Mouse (Mus musculus) brown adipose tissue, adult 24 weeks (tissue): Measurements from ENCODE around the gene D630036H23Rik. TPM values are rescaled to one million over a fixed set of nuclear protein-coding genes. Genes with fewer than 3 reads are reported as not detected.

Experiments
- H3K27ac ChIP-seq: fragments of 200-500 bp; replicated peaks from 2 replicates; pipeline ENCODE4 v1.5.1; 2012; ENCODE audit warnings: low read depth, mild to moderate bottlenecking, low read length
- H3K4me1 ChIP-seq: fragments of 200-500 bp; 2 replicates; pipeline ENCODE4 v1.6.1; 2012; ENCODE audit warnings: low read length, mixed read lengths; ENCODE audit not compliant: control insufficient read depth, insufficient read depth, insufficient read length
- H3K4me3 ChIP-seq: fragments of 200-500 bp; 2 replicates; pipeline ENCODE4 v1.5.1; 2012; ENCODE audit warnings: low read depth, mild to moderate bottlenecking, low read length, moderate library complexity; ENCODE audit not compliant: insufficient read depth
- polyA plus RNA-seq: library from polyadenylated mRNA; stranded (reverse); fragments of >200 nt; gene quantifications from 2 replicates; pipeline ENCODE4 v1.2.4, GENCODE M21; 2012; ENCODE audit not compliant: missing spikeins, insufficient read depth, insufficient read length

D630036H23Rik gene
- polyA plus RNA-seq, 1 experiment: not detected

- H3K4me3 ChIP-seq: no peak overlapping the region
- H3K4me1 ChIP-seq: no peaks in the 10 kb centered on the region
- no peak overlapping the region for H3K27ac ChIP-seq
Measured at GRCm38 (mm10) chr12:36344131-36344530, 37.9 kb downstream of the D630036H23Rik start.

GRCm38 (mm10) chr12:36333837-36334281, 48.1 kb downstream of the D630036H23Rik start:
- H3K4me1 ChIP-seq: no peaks in the 10 kb centered on the region
- H3K4me3 ChIP-seq: no peak overlapping the region
- H3K27ac ChIP-seq: no peak overlapping the region

DNA sequence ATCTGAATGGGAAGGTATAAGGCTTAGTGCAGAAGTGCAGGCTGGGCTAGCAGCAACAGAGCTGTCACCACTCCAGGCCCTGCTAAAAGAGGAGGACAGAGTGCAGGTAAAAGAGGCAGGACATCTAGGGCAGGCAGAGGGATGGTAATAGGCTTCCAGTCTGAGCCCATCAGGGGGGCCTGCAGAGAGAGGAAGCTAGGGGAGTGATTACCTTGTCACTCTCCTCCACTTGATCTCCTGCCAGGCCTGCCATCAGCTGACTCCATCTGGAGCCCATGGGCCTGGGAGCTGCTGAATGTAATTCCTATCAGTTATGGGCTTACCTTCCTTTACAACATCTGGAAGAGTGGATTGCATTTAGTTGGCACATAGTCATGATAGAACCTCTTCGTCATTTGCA, 49.3 kb downstream of the D630036H23Rik start:
- H3K4me3 ChIP-seq: no peak overlapping the region
- H3K27ac ChIP-seq: no peak overlapping the region
- no peaks in the 10 kb centered on the region for H3K4me1 ChIP-seq

Other genes starting within 250 kb of the D630036H23Rik start
- 16.4 and 16.6 TPM in 2 replicates for gene Ankmy2, start 225.1 kb downstream of the D630036H23Rik start, polyA plus RNA-seq
- 25.0 and 35.3 TPM in 2 replicates for gene Bzw2, start 224.1 kb downstream of the D630036H23Rik start, polyA plus RNA-seq
- not detected in 2 replicates for gene Lrrc72, start 128.8 kb downstream of the D630036H23Rik start, polyA plus RNA-seq
- gene Sostdc1, start 68.0 kb downstream of the D630036H23Rik start, polyA plus RNA-seq: 0.59 and 0.63 TPM in 2 replicates
- gene Ispd, start 731 bp downstream of the D630036H23Rik start, polyA plus RNA-seq: 1.9 TPM in 2 replicates